Mouse (Mus musculus) mature B cell (primary cell): Measurements from ENCODE around the gene Phlda1.
"Not testable (repeated sequence)": the region's sequence is repeated elsewhere in the genome, so short reads cannot be mapped to it uniquely, and the experiment has no call there.

Source experiments
- in situ Hi-C: fragments of 300-500 bp; cut with MboI; formaldehyde crosslinking; loops from 2 replicates; pipeline ENCODE4 v1.14.3; 2019

Gene Phlda1

DNA sequence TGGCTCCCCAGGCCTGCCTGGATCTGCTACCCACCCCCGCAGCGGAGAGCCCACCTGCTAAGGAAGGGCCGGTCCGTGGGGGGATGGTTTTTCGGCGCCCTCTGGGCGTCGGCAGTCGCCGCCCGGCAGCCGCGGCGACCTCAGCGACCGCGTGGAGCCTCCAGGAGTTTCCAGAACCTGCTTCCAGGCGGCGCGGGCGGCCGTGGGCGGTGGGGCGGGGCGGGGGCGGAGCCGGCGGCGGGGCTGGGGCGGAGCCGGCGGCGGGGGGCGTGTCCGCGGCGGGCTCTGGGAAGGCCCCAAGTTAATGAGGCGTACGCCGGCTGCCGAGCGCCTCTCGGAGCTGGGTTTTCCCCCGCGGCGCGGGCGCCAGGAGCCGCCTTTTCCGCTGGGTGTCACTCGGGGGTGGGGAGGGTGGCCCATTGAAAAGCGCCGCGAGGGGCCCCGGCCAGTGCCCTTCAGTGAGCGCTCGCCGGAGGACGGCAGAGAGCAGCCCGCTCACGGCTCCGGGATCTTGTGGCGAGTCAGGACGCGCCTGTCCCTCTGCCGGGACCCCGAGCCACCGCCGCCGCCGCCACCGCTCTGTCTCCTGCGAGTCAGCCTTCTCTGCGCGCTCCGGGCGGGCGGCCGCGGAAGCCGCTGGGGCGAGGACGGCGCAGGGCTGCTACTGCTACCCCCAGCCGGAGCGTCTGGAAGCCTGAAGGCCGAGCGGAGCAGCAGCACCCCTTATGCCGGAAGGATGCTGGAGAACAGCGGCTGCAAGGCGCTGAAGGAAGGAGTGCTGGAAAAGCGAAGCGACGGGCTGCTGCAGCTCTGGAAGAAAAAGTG lies at the start of gene Phlda1:
Phlda1 (plus strand) TSS at position 186 of the 825 bp plus-strand sequence.
- in situ Hi-C loops: loop anchor here (10.0 kb wide), 1 partner anchor 418 kb away; no protein-coding TSS in a partner anchor

DNA sequence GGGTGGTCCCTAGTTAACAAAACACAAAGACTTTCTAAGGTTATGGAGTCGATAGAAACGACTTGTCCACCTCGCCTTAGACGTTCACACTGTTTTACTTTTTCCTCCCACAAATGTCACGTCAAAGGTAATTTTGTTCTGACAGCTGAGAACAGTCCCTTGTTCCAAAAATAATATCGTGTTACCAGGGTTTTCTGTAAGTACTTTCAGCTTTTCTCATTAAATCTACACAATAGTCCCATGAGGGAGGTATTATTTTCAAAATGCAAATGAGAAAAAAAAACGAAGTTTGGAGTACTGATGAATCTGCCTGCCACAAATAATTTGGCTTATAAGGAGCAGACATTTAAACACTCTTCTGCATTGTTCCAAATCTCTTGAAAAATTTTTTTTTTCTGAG lies 48.0 kb upstream of the Phlda1 start:
- in situ Hi-C loops: no loop called here

DNA sequence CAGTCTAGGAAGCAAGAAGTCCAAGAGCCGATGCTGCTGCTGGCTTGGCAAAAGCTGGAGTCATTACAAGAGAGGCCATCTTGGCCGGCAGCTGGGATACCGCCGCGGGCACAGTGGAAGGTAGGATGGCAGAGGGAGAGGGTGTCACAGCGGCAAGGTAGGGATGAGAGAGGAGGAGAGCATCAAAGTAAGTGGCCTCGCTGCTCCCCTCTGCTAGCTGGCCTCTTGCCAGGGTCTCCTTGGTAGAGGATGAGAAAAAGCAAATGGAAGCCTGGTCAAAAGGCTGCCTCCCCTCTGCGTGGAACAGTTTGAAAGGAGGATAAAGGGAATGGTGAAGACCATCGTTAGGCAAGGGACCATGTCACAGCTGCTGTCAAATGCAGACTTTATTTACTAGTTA lies 47.0 kb upstream of the Phlda1 start:
- in situ Hi-C loops: no loop called here

DNA sequence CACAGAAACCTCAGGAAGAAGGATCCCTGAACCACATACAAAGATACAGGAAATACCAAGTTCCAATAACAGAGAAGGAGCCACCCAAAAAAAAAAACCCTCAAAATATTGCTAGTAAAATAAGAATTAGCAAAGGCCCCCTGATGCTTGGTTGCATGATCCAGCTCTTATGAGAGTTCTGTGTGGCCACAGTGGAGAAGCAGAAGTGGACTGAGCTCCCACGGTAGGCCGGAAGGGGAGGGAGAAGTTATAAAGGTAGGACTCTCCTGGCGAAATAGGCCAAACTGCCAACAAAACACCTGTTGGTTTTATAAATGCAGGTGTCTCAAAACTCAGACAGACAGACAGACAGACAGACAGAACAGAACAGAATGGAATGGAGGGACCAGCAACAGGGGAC lies 46.2 kb upstream of the Phlda1 start:
- in situ Hi-C loops: no loop called here

DNA sequence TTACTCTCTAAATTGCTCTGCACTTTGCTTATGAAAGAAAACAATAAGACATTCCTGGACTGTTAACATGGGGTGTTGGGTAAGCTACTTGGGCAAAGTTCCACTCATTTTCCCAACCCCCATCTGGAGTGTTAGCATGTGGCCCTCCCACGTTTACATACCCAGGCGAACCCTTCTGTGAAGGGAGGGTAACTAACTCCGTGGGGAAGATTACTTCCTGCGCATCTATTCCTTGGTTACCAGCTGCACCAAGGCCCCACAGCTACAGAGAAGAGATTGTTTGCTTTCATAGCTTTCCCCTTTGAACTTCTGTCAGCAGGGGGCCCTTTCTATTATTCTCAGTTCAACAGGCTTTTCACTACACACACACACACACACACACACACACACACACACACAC lies 45.7 kb upstream of the Phlda1 start:
- in situ Hi-C loops: no loop called here

DNA sequence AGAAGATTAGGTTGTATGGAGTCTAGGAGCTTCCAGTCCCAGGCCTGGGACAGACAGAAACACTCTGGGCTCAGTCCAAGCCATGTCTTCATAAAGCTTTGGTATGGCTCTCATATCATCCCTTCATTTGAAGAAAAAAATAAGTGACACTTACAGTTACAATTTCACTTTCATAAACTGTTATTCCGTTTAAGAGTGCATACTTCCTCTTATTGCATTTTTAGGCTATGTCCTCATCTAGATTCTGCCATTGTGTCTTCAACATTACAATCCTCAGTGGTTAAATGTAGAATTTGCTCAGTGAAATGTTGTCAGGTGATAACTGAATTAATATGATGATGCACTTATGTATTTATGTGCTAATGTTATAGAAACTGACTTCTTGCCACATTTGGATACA lies 41.3 kb upstream of the Phlda1 start:
- in situ Hi-C loops: no loop called here

DNA sequence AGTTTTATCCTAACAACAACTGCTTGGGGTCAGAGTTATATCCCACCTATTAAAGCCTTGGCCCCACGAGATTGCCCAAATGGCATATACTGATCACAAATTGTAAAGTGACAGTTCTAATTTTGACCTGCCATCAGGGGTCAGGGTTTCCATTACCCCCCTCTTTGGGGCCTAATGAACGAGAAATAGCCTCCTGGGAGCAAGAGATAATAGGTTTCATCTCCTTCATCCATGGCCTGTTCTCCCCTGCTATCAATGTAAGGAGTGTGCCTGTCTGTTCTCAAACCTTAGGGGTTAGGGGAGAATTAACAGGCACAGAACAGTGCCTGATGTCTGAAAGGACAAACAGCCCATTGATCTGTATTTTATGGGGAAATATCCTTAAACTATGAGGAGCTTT lies 40.7 kb upstream of the Phlda1 start:
- in situ Hi-C loops: no loop called here

DNA sequence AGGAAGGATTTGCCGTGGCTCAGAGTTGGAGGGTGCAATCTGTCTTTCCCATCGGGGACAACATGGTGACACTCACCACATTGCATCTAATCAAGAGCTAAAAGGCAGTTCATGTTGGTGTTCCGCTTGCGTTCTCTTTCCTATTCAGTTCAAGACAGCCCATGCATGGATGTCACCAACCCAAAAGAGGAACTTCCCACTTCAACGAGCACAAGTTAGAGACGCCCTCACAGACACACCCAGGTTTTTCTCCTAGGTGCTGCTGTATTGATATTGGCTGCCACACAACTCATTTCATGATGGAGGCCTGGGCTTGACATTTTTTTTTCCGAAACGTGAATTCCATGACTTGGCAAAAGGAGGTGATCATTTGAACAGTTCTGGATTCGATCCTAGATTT lies 34.9 kb upstream of the Phlda1 start:
- in situ Hi-C loops: no loop called here

DNA sequence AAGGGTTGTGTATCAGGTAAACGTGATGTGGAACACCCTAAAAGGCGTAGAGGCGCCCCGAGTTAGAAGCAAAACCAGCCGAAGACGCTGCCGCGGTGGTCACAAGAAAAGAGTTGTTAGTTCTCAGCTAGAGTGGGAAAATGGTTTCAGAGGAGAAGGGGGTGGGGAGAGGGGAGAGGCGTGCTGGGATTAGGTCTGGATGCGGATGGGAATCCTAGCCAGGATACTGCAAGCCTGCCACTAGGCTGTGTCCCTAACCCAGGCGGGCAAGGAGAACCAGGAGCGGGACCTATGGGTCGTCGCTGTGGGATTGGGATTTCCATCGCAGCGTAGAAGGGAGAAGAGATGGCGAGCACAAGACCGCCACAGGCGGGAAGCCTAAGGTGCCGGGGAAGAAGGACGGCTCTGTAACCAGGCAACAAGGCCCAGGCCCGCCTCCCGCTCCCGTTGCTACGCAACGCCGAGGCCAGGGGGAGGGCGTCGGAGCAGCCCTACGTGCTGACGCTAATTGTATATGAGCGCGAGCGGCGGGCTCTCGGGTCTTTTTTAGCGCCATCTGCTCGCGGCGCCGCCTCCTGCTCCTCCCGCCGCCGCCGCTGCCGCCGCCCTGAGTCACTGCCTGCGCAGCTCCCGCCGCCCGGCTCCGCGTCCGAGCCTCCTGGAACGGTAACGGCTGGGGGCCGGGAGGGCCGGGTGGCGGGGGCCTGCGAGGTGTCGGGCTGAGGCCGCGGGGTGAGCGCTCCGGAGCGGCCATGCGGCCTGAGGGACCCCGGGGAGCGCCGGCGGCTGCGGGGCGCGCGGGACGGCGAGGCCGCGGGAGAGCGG lies 33.2 kb upstream of the Phlda1 start, which contains the start of gene Nap1l1:
Nap1l1 (plus strand) TSS at position 538 of the 825 bp plus-strand sequence.
- in situ Hi-C loops: no loop called here

DNA sequence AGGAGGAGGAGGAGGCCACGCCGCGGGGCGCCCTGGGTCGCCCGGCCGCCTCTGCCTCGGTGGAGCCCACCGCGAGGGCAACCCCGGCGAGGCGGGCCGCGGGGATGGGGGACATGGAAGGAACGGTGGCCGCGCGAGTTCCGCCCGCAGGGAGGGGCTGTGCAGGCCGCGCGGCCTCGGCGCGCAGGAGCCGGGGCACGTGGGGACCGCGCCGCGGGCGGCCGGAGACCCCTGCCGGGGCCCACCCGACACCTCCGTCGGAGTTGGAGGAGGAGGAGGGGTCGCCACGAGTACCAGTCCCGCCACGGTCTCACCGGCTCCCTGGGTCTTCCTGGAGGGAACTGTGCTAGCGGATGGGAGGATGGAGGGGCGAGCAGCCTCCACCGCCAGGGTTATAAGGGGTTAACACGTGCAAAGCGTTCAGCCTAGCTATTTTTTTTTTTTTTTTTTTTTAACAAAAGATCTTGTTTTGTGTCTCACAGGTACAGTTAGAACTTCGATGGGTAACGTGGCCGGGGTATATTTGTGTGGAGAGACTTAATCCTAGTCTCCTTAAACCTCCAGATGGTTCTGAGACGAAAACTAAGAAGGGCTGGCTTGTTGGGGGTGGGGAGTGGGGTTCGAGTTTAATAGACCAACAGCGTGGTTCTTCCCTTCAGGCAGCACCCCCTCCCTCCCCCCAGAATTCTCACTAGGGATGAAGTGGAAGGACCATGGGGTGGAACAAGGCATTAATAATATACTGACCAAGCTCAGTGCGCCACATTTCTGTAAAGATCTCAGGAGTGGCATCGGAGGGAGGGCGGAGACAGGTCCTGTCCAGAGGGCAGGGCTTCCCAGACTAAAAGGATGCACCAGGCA lies 32.3 kb upstream of the Phlda1 start:
- in situ Hi-C loops: no loop called here

DNA sequence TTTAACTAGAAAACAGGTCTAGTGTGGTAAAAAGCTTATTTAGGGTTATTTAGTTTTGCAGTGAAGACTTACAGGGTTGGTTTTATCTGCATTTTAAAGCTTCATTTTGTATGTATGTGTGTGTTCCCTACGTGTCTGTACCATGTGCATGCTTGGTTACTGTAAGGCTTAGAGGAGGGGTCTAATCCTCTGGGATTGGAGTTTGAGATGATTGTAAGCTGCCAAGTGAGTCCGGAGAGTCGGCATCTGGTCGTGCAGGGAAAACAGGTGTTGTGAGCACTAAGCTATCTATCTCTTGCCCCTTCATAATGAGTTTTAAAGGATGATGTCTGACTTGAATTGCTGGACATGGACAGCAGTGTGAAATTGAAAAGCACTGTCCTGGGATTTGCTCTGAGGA lies 29.8 kb upstream of the Phlda1 start:
- in situ Hi-C loops: no loop called here

DNA sequence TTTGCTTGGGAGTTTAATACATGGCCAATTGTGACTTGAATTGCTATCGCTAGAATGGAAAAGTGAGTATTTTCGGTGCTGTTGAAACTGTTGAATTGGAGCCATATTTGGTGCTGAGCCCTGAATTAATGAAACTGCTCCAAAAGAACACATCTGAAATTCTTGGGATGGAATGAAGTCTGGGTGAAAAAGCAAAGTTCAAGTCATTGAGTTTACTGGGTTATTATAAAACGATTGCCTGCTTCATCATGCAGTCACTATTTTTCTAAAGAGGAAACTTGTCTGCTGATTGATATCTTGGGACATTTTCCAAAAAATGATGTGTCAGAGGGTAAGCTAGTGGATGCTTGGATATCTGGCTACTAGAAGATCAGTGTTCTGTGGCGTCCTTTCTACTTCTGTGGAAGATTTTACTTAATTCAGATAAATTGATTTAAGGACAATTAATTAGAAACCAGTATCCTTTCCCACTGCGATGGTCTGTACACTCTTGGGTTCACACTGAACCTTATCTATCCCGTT lies 29.0 kb upstream of the Phlda1 start:
- in situ Hi-C loops: no loop called here

DNA sequence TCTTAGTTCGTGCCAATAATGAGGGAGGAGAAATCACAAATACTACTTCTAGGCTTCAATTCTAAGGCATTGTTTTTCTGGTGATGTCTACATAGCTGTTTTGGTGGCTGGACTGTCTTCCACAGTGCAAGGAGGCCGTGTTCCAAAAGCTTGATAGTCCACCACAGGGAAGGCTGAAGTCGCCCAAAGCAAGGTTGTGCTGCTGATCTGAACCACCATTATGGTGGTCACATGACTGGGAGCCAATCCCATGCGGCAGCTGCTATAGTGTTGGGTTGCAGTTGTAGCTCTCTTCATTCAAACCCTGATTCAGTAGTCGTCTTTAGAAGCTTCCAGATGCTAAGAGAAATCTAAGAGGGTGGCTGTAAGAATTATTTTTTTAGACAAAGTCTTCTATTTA lies 26.5 kb upstream of the Phlda1 start:
- in situ Hi-C loops: no loop called here

DNA sequence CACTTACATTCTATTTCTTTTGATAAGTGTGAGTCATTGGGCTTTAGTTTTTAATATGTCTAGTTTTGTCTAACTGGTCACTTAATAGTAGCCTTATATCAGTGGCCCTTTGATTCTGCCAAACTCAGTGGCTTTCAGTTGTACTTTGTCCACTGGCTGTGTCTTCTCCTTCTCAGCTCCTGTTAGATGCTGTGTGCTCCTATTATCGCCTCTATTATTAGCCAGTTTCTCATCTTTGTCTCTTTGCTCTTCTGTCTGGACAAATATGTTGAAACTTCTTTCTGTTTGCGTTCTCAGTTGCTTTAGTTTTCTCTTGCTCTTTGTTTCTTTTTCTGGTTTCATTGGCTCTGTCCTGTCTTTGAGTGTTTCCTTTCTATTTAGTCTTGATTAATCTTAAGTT lies 23.4 kb upstream of the Phlda1 start:
- in situ Hi-C loops: loop anchor here (10.0 kb wide), 1 partner anchor 178 kb away; no protein-coding TSS in a partner anchor

DNA sequence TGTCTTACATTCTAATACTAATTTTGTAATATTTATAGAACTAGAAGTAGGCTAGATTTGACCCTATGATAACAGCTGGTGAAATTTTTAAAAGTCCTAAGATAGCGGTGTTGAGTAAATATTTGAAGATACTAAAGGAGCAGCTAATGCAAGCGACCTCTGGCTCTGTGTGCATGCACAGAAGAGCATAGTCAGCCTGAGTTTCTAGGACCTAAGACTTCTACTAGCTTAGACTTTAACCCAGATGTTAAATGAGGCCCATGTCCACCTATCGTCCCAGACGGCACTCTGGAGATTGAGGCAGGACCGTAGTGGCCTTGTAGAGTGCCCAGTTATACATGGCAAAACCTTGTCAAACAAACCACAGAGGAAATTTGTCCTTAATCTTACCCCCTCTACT lies 22.0 kb upstream of the Phlda1 start:
- in situ Hi-C loops: loop anchor here (10.0 kb wide), 1 partner anchor 179 kb away; no protein-coding TSS in a partner anchor

DNA sequence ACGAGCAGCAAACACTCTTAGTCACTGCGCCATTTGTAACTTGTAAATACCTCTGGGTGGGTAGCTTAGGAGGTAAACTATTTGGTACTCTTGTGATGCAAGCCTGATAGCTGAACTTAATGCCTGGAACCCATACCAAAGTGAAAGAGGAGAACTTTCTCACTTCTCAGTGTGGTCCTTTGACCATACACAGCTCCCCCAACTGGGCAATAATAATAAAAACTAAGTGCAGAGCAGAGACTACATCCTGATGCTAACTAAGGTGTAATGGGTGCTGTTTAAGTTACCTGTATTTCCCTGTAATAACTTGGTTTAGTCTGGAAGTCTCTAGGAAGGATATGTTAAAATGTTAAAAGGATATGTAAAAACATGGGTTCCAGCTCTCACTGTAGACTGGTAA lies 17.3 kb upstream of the Phlda1 start:
- in situ Hi-C loops: loop anchor here (10.0 kb wide), 1 partner anchor 184 kb away; no protein-coding TSS in a partner anchor

DNA sequence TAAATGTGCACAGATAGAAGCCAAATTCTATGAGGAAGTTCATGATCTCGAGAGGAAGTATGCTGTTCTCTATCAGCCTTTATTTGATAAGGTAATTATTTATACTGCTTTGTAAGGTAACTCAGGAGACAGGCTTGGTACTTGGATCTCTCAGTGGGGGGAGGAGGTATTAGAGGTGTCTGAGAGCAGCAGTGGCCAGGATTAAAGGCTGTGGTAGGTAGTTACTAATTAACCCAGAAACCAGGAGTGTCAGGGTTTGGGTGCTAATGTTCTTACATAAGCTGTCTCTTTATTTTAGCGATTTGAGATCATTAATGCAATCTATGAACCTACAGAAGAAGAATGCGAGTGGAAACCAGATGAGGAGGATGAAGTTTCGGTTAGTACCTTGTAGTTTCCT lies 16.0 kb upstream of the Phlda1 start:
- in situ Hi-C loops: not testable (repeated sequence)

DNA sequence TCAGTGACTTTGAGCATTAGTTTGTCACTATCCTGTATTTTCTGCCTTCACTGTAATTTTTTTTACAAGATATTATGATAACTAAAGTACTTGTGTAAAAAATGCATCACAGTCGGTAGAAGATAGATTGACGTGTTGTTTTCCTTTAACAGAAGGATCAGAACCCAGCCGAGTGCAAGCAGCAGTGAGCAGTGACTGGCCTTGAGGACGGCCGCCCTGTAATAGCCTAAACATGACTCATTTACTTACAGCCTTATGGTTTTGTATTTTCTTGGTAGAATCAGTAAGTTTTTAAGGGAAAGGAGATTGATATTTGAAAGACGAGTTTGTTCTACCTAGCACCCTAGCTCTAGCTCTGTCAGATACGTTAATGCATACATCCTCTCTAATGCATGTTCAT lies 10.2 kb upstream of the Phlda1 start:
- in situ Hi-C loops: no loop called here

DNA sequence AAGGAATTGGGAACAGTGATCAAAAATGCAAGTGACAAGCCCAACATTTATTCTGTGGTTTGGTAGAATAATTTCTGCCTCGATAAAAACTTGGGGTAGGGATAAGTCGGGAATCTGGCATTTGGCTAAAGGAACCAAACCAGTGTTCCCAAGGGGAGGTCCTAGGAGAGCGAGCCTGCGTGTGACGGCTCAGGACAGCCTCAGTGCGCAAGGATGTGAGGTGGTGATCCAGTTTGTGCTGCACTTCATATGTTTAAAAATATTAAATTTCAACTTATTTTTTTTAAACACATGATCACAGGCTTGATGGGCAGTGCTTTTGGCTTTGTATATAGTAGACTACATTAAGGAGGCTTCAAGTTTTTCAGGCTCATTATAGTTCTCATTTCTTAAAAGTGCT lies 6.2 kb upstream of the Phlda1 start:
- in situ Hi-C loops: loop anchor here (10.0 kb wide), 1 partner anchor 425 kb away; no protein-coding TSS in a partner anchor

DNA sequence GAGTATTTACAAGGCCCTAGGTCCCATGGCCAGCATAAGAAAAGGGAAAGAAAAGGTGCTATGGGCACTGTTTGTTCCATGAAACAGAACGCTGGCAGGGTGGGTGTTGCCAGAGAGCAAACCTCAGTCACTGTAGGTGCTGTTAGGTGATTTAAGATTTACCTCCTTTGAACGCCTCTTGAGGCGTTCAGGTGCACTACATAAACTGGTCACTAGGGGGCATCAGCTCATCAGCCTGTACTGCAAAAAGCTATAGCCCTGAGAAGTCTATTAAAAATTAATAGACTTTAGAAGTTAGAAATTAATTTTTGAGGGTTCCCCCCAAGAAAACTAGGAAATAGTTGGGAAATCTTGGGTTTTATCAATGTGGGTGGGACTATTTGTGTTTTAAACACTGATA lies 3.0 kb upstream of the Phlda1 start:
- in situ Hi-C loops: loop anchor here (10.0 kb wide), 1 partner anchor 422 kb away; no protein-coding TSS in a partner anchor

DNA sequence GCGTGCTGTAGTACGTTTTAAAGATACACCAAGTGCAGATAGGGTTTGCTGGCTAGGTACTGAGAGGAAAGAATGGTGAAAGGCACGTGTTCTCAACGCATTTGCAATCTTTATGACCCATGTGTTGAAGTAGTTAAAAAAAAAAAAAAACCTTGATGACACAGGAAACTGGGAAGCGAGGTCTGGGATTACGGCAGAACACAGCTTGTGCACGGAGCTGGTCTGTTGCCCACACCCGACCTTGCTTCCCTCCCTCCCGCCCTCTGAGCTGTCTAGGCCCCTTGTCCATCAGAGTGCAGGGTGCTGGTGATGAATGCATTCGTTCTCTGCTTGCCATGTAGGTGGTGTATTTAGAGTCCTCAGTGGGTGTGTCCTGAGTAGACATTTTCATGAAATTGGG lies 2.4 kb upstream of the Phlda1 start:
- in situ Hi-C loops: loop anchor here (10.0 kb wide), 1 partner anchor 421 kb away; no protein-coding TSS in a partner anchor
